Mouse (Mus musculus): Measurements from ENCODE around the gene Usp21. TPM values are rescaled to one million over a fixed set of nuclear protein-coding genes. Genes with fewer than 3 reads are reported as not detected.

Usp21 gene
- polyA plus RNA-seq, 2 experiments: 17.4 to 18.0 TPM

GRCm38 (mm10) chr1:171263666-171264461 lies 23.9 kb downstream of the Usp21 start:
- H3K27me3 ChIP-seq (ENCODE audit: control insufficient read depth, insufficient read depth, low read length): peaks cover 7% of the 10 kb centered on the region
- no peak overlapping the region for H3K4me3 ChIP-seq (ENCODE audit: insufficient read depth in 1 of 2, low read depth in 2 of 2, low read length in 2 of 2)
- H3K36me3 ChIP-seq (replicated peaks; ENCODE audit: control insufficient read depth, insufficient read depth, low read depth): no peaks in the 10 kb centered on the region
- no peaks in the 10 kb centered on the region for H3K9me3 ChIP-seq (ENCODE audit: control insufficient read depth, low read length)
- 64% methylated on average over 3 of the region's 3 CpGs for WGBS (ENCODE audit: insufficient replicate concordance)
- no peak overlapping the region for H3K4me2 ChIP-seq (ENCODE audit: low read depth)
- H3K9ac ChIP-seq (replicated peaks): no peak overlapping the region
- no peak overlapping the region for H3K27ac ChIP-seq
- peak; percentile 69 for TF ChIP-seq CTCF (IDR thresholded peaks at IDR 0.05; ENCODE audit: low read depth)
- no peak for TF ChIP-seq EP300 (IDR thresholded peaks at IDR 0.05; ENCODE audit: low read depth)
- ATAC-seq (ENCODE audit: insufficient read depth) (no peak), DNase-seq (ENCODE audit: low read depth in 3 of 3, low spot score in 3 of 3) (no peak)
- peaks cover 0 to 21% of the 10 kb centered on the region in 2 experiments; a peak in 2 of 4 replicates for H3K4me1 ChIP-seq (replicated peaks; ENCODE audit: control insufficient read depth in 2 of 2, insufficient read depth in 2 of 2, low read length in 1 of 2)

GRCm38 (mm10) chr1:171263185-171263611 lies 24.6 kb downstream of the Usp21 start:
- no peak for TF ChIP-seq EP300 (IDR thresholded peaks at IDR 0.05; ENCODE audit: low read depth)
- no peak for TF ChIP-seq CTCF (IDR thresholded peaks at IDR 0.05; ENCODE audit: low read depth)
- Histone ChIP-seq H3K27ac (no peak overlapping the region), H3K4me3 (ENCODE audit: insufficient read depth in 1 of 2, low read depth in 2 of 2, low read length in 2 of 2) (no peak overlapping the region), H3K9me3 (ENCODE audit: control insufficient read depth, low read length) (no peaks in the 10 kb centered on the region), H3K27me3 (ENCODE audit: control insufficient read depth, insufficient read depth, low read length) (peaks cover 7% of the 10 kb centered on the region), H3K4me1 (replicated peaks; ENCODE audit: control insufficient read depth in 2 of 2, insufficient read depth in 2 of 2, low read length in 1 of 2) (peaks cover 0 to 19% of the 10 kb centered on the region in 2 experiments; a peak in 2 of 4 replicates), H3K36me3 (replicated peaks; ENCODE audit: control insufficient read depth, insufficient read depth, low read depth) (no peaks in the 10 kb centered on the region), H3K9ac (replicated peaks) (no peak overlapping the region), H3K4me2 (ENCODE audit: low read depth) (no peak overlapping the region)
- DNase-seq (ENCODE audit: low read depth in 3 of 3, low spot score in 3 of 3): no peak
- WGBS (ENCODE audit: insufficient replicate concordance): 10% methylated on average over 2 of the region's 2 CpGs
- ATAC-seq (ENCODE audit: insufficient read depth): no peak

- no peak overlapping the region for H3K9ac ChIP-seq (replicated peaks)
- H3K4me2 ChIP-seq (ENCODE audit: low read depth): peak overlapping the region; percentile 8
- 3% methylated on average over 8 of the region's 8 CpGs for WGBS (ENCODE audit: insufficient replicate concordance)
- TF ChIP-seq EP300 (IDR thresholded peaks at IDR 0.05; ENCODE audit: low read depth): no peak
- no peak for TF ChIP-seq CTCF (IDR thresholded peaks at IDR 0.05; ENCODE audit: low read depth)
- no peak overlapping the region for H3K27ac ChIP-seq
- peaks cover 7% of the 10 kb centered on the region for H3K27me3 ChIP-seq (ENCODE audit: control insufficient read depth, insufficient read depth, low read length)
- no peak overlapping the region for H3K4me3 ChIP-seq (ENCODE audit: insufficient read depth in 1 of 2, low read depth in 2 of 2, low read length in 2 of 2)
- H3K4me1 ChIP-seq (replicated peaks; ENCODE audit: control insufficient read depth in 2 of 2, insufficient read depth in 2 of 2, low read length in 1 of 2): peaks cover 0 to 19% of the 10 kb centered on the region in 2 experiments; a peak in 2 of 4 replicates
- H3K9me3 ChIP-seq (ENCODE audit: control insufficient read depth, low read length): no peaks in the 10 kb centered on the region
- ATAC-seq (ENCODE audit: insufficient read depth) (no peak), DNase-seq (ENCODE audit: low read depth in 3 of 3, low spot score in 3 of 3) (no peak)
- H3K36me3 ChIP-seq (replicated peaks; ENCODE audit: control insufficient read depth, insufficient read depth, low read depth): no peaks in the 10 kb centered on the region
Observed at GRCm38 (mm10) chr1:171262594-171263130, 25.1 kb downstream of the Usp21 start.

- ATAC-seq (ENCODE audit: insufficient read depth) (no peak), DNase-seq (ENCODE audit: low read depth in 3 of 3, low spot score in 3 of 3) (no peak)
- 30% methylated on average over 3 of the region's 3 CpGs for WGBS (ENCODE audit: insufficient replicate concordance)
- H3K27me3 ChIP-seq (ENCODE audit: control insufficient read depth, insufficient read depth, low read length): peaks cover 7% of the 10 kb centered on the region
- no peak overlapping the region for H3K4me2 ChIP-seq (ENCODE audit: low read depth)
- no peaks in the 10 kb centered on the region for H3K9me3 ChIP-seq (ENCODE audit: control insufficient read depth, low read length)
- TF ChIP-seq EP300 (IDR thresholded peaks at IDR 0.05; ENCODE audit: low read depth) (no peak), CTCF (IDR thresholded peaks at IDR 0.05; ENCODE audit: low read depth) (no peak)
- H3K4me1 ChIP-seq (replicated peaks; ENCODE audit: control insufficient read depth in 2 of 2, insufficient read depth in 2 of 2, low read length in 1 of 2): peaks cover 0 to 16% of the 10 kb centered on the region in 2 experiments; a peak in 2 of 4 replicates
- no peak overlapping the region for H3K4me3 ChIP-seq (ENCODE audit: insufficient read depth in 1 of 2, low read depth in 2 of 2, low read length in 2 of 2)
- no peaks in the 10 kb centered on the region for H3K36me3 ChIP-seq (replicated peaks; ENCODE audit: control insufficient read depth, insufficient read depth, low read depth)
- no peak overlapping the region for H3K27ac ChIP-seq
- H3K9ac ChIP-seq (replicated peaks): no peak overlapping the region
Observed at GRCm38 (mm10) chr1:171260316-171260715, 27.5 kb downstream of the Usp21 start.

GRCm38 (mm10) chr1:171258921-171259320 lies 28.9 kb downstream of the Usp21 start:
- Histone ChIP-seq H3K4me2 (ENCODE audit: low read depth) (no peak overlapping the region), H3K4me3 (ENCODE audit: insufficient read depth in 1 of 2, low read depth in 2 of 2, low read length in 2 of 2) (no peak overlapping the region), H3K9ac (replicated peaks) (no peak overlapping the region; the same call in 1 of the 2 replicates)

More at GRCm38 (mm10) chr1:171258921-171259320, 28.9 kb downstream of the Usp21 start:
- TF ChIP-seq EP300 (IDR thresholded peaks at IDR 0.05; ENCODE audit: low read depth) (no peak), CTCF (IDR thresholded peaks at IDR 0.05; ENCODE audit: low read depth) (no peak)
- WGBS (ENCODE audit: insufficient replicate concordance): 58% methylated on average over 17 of the region's 17 CpGs
- Histone ChIP-seq H3K9me3 (ENCODE audit: control insufficient read depth, low read length) (no peaks in the 10 kb centered on the region), H3K27ac (no peak overlapping the region), H3K27me3 (ENCODE audit: control insufficient read depth, insufficient read depth, low read length) (peaks cover 7% of the 10 kb centered on the region), H3K36me3 (replicated peaks; ENCODE audit: control insufficient read depth, insufficient read depth, low read depth) (no peaks in the 10 kb centered on the region), H3K4me1 (replicated peaks; ENCODE audit: control insufficient read depth in 2 of 2, insufficient read depth in 2 of 2, low read length in 1 of 2) (peaks cover 0 to 16% of the 10 kb centered on the region in 2 experiments; a peak in 2 of 4 replicates)
- DNase-seq (ENCODE audit: low read depth in 3 of 3, low spot score in 3 of 3): no peak
- no peak for ATAC-seq (ENCODE audit: insufficient read depth)
